Mouse (Mus musculus) fibroblast of lung, adult 2 months (primary cell): ENCODE data around the gene Fam173b.

Experiments
- DNase-seq: peaks from one replicate; pipeline ENCODE4 v3.0.0-alpha.2; 2011; ENCODE audit warnings: low read depth

Fam173b gene

DNA sequence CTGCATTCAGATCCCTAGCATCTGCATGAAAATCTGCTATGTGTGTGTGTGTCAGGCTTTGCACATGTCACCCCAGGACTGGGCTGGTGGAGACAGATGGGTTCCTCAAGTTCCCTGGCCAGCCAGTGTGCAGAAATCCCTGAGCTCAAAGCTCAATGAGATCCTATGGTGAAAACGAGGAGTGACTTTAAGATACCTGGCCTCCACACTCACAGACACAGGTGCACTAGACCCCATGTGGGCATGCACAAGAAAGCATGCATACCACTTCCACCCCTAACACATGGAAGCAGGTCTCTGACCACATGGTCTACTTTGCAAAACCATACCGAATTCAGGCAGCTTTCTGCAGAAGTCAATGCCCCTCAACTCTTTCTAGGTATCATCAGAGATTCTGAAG lies 13.9 kb upstream of the Fam173b start:
- no peak for DNase-seq

GRCm38 (mm10) chr15:31588989-31589640 lies 12.5 kb upstream of the Fam173b start:
- DNase-seq, result no peak

DNA sequence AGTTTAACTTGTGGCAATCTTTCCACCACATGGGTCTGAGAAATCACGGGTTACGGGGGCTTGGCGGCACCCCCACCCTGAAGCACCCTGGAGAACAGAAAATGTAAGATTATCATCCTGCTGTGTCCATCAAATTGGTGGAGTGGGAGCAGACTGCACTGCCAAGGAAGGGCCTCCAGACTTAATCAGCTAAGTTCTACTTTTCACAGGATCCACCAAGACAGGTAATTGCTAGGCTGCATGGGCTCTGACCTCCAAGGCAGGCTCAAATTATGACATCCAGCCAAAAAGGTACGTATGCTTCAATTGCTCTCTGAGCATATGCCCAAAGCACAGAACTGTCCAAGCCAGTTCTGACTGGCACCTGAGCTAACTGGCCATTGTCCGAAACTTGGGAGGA lies 11.5 kb upstream of the Fam173b start:
- no peak for DNase-seq

GRCm38 (mm10) chr15:31592531-31592930 lies 9.1 kb upstream of the Fam173b start:
- no peak for DNase-seq

GRCm38 (mm10) chr15:31594260-31594659 lies 7.4 kb upstream of the Fam173b start:
- no peak for DNase-seq

GRCm38 (mm10) chr15:31595651-31596050 lies 6.0 kb upstream of the Fam173b start:
- DNase-seq, result no peak

GRCm38 (mm10) chr15:31599834-31600233 lies 1.8 kb upstream of the Fam173b start:
- DNase-seq, result no peak

DNA sequence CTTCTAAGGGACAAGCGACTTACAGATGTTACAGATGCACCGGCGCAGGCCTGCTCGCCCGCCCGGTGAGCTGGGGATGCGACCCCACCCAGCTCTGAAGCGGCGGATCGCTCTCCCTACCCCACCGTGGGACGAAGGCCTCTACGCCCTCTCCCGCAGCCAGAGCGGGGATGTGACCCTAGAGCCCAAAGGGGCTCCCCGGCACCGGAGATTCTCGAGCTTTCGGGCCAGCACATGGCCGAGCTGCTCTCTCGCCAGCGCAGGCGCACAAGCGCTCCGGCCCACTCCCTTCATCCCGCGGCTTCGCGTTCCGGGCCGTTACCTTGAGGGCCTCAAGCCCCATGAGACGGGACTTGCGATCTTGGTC lies 390 bp upstream of the Fam173b start:
- no peak for DNase-seq

- DNase-seq, result peak; percentile 36
Measured at GRCm38 (mm10) chr15:31602426-31602825, 774 bp downstream of the Fam173b start.

DNA sequence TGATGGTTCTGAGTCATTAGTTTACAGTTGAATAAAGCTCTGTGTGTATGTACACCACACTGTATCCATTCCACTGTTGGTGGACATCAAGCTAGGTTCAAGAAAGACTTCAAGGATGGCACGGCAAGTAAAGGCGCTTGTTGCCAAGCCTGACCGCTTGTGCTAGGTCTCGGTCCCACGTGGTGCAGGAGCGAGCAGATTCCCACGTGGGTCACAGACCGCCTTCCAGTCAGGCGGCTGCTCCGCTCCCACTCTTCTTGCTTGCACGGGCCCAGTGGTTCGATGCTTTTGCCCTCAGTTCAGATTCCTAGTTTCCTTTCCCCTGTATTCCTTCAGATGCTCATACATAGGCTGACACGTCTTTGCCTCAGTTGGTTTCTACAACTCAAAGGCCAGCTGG lies 1.5 kb downstream of the Fam173b start:
- no peak for DNase-seq

DNA sequence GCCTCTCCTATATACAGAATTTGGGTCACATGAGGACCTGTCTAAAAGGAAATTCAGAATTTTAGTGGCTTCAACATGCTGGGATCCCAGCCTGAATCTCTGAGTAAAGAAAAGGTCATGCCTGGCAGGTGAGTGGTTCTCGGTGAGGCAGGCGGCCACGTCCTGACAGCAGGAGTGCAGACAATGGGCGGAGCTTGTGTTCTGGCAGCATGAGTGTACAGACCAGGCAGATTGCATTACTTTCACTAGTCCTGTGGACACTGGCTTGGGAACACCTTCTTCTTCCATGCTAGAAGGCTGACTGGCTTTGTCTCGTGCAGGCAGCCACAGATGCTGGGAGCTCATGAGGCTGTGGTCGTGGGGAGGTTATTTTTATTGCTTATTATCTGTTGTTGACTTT lies 5.2 kb downstream of the Fam173b start:
- DNase-seq, result no peak

DNA sequence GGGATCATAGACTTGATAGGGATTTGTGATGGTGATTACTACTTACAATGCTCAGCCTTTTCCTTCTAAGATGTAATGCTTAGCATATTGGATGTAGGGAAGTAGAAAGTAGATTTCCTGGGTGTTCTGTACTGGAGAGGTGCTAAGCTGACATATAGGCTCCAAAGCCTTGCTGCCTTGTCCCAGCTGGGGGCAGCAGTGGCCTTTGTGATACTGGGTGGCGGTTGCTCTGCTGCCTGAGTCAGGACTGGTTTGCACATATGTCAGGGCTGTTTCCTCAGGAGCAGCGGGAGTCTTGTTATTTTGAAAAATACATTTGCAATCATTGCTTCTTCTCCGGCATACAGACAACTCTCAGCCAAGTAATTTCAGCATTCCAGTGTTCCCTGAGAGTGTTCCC lies 9.4 kb downstream of the Fam173b start:
- no peak for DNase-seq

DNA sequence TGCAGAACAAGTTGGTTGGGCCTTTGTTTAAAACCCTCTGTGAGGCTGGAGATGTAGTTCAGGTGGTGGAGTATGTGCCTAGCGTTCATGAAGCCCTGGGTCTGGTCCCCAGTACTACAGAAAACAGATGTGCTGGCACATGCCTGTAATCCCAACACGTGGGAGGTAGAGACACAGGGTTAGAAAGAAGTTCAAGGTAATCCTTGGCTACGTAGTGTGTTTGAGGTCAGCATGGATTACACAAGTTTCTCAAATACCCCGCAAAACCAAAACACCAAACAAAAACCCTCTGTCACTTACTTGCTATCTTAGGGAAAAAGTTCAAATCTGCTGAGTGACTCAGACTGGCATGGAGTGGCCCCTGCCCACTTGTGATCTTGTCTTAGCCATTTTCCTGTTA lies 10.3 kb downstream of the Fam173b start:
- no peak for DNase-seq

GRCm38 (mm10) chr15:31613826-31614453 lies 12.3 kb downstream of the Fam173b start:
- no peak for DNase-seq

GRCm38 (mm10) chr15:31614666-31615065 lies 13.0 kb downstream of the Fam173b start:
- DNase-seq, result no peak

DNA sequence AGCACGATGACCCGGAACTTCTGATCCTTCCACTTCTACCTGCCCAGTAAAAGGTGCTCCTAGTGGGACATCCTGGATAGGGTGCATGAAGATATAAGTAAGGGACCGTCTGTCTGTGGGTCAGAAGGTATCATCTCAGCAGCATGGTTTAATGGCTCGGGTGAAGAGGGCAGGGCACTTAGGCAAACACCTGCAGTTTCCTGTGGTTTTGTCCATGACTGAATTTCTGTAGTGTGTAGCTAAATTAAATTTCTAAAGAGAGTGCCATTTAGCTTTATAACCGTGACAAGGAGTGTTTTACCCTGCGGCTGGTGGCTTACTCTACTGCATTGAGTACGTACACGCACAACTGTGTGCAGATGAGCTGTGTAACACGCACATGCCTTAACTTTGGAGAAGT lies 15.6 kb downstream of the Fam173b start:
- no peak for DNase-seq

DNA sequence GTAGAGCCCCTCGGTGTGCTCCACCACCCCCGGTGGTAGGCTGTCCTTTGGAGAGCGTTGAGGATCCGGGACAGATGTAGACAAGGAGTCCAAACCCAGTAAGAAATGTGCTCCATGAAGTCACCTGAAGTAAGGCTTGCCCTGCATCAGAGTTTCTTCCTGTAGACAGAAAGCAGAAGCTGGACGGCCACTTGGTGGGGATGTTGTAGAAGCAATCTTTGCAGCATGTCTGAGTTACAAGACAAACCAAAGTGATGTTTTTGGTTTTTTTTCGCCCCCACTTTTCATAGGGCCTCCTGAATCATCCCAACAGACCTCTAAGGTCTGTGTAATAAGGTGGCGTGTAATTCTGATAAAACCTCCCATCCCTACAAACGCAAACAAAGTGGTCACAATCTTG lies 17.9 kb downstream of the Fam173b start:
- DNase-seq, result no peak

GRCm38 (mm10) chr15:31627277-31628154 lies 25.9 kb downstream of the Fam173b start:
- DNase-seq, result no peak

DNA sequence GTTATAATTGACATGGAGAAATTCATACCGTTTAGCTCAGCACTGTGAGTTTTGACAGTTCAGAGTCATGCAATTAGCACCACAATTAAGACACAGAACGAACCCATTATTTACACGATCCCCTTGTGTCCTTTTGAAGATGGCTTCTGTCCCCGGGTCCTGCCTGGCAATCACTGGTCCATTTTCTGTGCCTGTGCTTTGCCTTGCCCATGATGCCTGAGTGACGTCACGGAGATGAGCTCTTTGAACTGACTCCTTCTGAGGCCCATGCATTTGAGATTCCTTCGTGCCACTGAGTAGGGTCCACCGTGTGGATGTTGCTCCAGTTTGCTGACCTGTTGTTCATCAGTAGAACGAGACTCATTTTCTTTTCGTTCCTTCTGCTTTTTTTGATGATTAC lies 26.5 kb downstream of the Fam173b start:
- DNase-seq, result no peak

GRCm38 (mm10) chr15:31629556-31629955 lies 27.9 kb downstream of the Fam173b start:
- no peak for DNase-seq

GRCm38 (mm10) chr15:31631396-31631858 lies 29.8 kb downstream of the Fam173b start:
- no peak for DNase-seq

DNA sequence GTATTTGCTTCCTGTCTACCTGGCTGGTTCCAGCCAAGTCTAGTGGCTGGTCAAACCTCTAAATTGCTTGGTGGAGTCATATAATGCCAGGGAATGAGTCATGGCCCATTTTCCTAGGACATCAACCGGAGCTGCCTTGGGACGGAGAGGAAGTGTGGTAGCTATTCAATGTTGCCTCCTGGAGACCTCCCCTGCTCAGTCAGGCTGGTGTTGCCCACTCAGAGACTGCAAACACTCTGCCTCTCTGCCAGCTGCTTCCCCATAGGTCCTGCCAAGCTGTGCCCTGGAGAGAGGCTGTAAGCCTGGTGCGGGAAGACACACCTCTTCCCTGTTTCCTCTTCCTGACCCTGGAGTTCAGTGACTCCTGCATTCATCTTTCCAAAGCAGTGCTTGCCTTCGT lies 30.8 kb downstream of the Fam173b start:
- DNase-seq, result no peak

DNA sequence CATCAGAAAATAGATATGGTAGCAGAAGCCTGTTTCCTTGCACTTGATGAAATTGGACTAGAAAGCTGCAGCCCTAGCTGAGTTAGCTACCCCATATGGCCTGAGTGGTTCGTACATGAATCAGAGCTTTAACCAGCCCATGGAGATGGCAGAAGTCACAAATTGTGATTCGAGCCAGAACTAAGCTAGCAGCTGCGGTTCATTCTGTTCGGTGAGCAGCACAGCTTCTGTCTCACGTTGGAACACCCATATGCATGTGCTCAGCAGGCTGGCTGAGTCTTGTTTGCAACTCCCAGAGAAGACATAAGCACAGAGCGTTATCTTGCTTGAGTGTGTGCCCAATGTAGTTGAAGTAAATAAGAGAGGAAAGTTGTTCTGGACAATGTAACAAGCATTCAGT lies 32.9 kb downstream of the Fam173b start:
- no peak for DNase-seq
